Mouse (Mus musculus): ENCODE data around the gene Ptpn14.

DNA sequence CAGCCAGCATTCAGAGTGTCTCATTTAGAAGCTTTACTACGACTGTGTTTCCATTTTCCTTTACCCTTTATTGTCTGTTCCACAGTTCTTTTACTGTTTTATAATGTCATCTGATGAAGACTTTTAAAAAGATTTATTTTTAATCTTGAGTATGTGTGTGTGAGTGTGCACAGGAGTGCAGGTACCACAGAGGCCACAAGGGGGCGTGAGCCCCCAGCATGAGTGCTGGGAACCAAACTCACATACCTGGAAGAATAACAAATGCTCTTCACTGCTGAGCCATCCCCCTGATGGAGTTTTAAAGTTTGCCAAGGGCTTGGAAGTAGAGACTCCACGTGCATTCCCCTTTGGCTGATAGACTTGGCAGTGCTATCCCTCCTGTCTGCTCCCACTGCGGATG is 74.5 kb downstream of the Ptpn14 start:
- no peak for TF ChIP-seq HCFC1 (IDR thresholded peaks at IDR 0.05; ENCODE audit: borderline replicate concordance, insufficient read depth, low read length)
- no peak for TF ChIP-seq CHD2 (IDR thresholded peaks at IDR 0.05; ENCODE audit: low read depth, low read length)
